Mouse (Mus musculus) myocyte (in vitro differentiated cells): Measurements from ENCODE around the gene En2. TPM values are rescaled to one million over a fixed set of nuclear protein-coding genes. Genes with fewer than 3 reads are reported as not detected.

Experiments used
- H3K27me3 ChIP-seq: one replicate; pipeline ENCODE4 v1.6.1; 2011; ENCODE audit not compliant: control insufficient read depth, insufficient read depth, insufficient read length
- H3K36me3 ChIP-seq: one replicate; pipeline ENCODE4 v1.6.1; 2011; ENCODE audit not compliant: control insufficient read depth, insufficient read depth
- H3K4me2 ChIP-seq: one replicate; pipeline ENCODE4 v1.6.1; 2011; ENCODE audit warnings: low read depth, control low read depth
- H3K4me3 ChIP-seq: one replicate; pipeline ENCODE4 v1.5.1; 2011; ENCODE audit warnings: mild to moderate bottlenecking, control low read depth, moderate library complexity
- H3K79me2 ChIP-seq: one replicate; pipeline ENCODE4 v1.6.1; 2011; ENCODE audit not compliant: control insufficient read depth, insufficient read depth
- H3ac ChIP-seq: one replicate; pipeline ENCODE4 v1.6.1; 2011; ENCODE audit not compliant: control insufficient read depth, insufficient read length
- CEBPB ChIP-seq: IDR thresholded peaks from 2 replicates; pipeline ENCODE4 v1.6.1; 2011; ENCODE audit warnings: mild to moderate bottlenecking, moderate library complexity; ENCODE audit not compliant: poor library complexity, insufficient read depth, severe bottlenecking
- E2F4 ChIP-seq: IDR thresholded peaks from one replicate; pipeline ENCODE4 v1.6.1; 2011; ENCODE audit warnings: mild to moderate bottlenecking, control low read depth, moderate library complexity; ENCODE audit not compliant: insufficient read depth
- MAX ChIP-seq: IDR thresholded peaks from one replicate; pipeline ENCODE4 v1.6.1; 2011; ENCODE audit warnings: low read depth, mild to moderate bottlenecking, control low read depth
- MYOD1 ChIP-seq, 3 experiments: IDR thresholded peaks; one replicate each; pipeline ENCODE4 v1.6.1; 2011; ENCODE audit warnings: control low read depth in 2 of 3, low read depth in 2 of 3, mild to moderate bottlenecking in 2 of 3, moderate library complexity in 1 of 3; ENCODE audit not compliant: insufficient read length in 2 of 3, control insufficient read depth in 1 of 3
- MYOG ChIP-seq, 3 experiments: IDR thresholded peaks; one replicate each; pipeline ENCODE4 v1.6.1; 2011; ENCODE audit warnings: control low read depth in 2 of 3, low read depth in 2 of 3, mild to moderate bottlenecking in 2 of 3; ENCODE audit not compliant: insufficient read length in 2 of 3, control insufficient read depth in 1 of 3, insufficient read depth in 1 of 3
- POLR2A ChIP-seq: IDR thresholded peaks from one replicate; pipeline ENCODE4 v1.6.1; 2011; ENCODE audit warnings: low read depth, mild to moderate bottlenecking, control low read depth, moderate library complexity; ENCODE audit not compliant: insufficient read length
- POLR2AphosphoS2 ChIP-seq: IDR thresholded peaks from one replicate; pipeline ENCODE4 v1.6.1; 2011; ENCODE audit warnings: low read depth, control low read depth; ENCODE audit not compliant: insufficient read length
- REST ChIP-seq: IDR thresholded peaks from one replicate; pipeline ENCODE4 v1.6.1; 2011; ENCODE audit warnings: mild to moderate bottlenecking, control low read depth, moderate library complexity; ENCODE audit not compliant: insufficient read depth, insufficient read length
- SRF ChIP-seq: IDR thresholded peaks from one replicate; pipeline ENCODE4 v1.6.1; 2011; ENCODE audit warnings: low read depth; ENCODE audit not compliant: control insufficient read depth, insufficient read length
- TCF12 ChIP-seq: IDR thresholded peaks from one replicate; pipeline ENCODE4 v1.6.1; 2011; ENCODE audit warnings: mild to moderate bottlenecking, control low read depth; ENCODE audit not compliant: poor library complexity, insufficient read depth, severe bottlenecking
- TCF3 ChIP-seq: IDR thresholded peaks from one replicate; pipeline ENCODE4 v1.6.1; 2011; ENCODE audit warnings: low read depth, control low read depth; ENCODE audit not compliant: insufficient read length
- USF1 ChIP-seq: IDR thresholded peaks from one replicate; pipeline ENCODE4 v1.6.1; 2011; ENCODE audit warnings: low read depth, mild to moderate bottlenecking, control low read depth, moderate library complexity
- polyA plus RNA-seq: library from polyadenylated mRNA; unstranded; fragments of >200 nt; fragmentation: generic; extraction: Trizol; gene quantifications from one replicate; pipeline ENCODE4 v1.2.1, GENCODE M21; 2012; ENCODE audit warnings: missing spikeins

En2 gene
- polyA plus RNA-seq, 1 experiment = not detected

- Histone ChIP-seq H3K27me3 (peaks cover 47% of the 10 kb centered on the region), H3ac (no peak overlapping the region), H3K4me2 (no peak overlapping the region), H3K79me2 (no peaks in the 10 kb centered on the region), H3K36me3 (no peaks in the 10 kb centered on the region), H3K4me3 (no peak overlapping the region)
- TF ChIP-seq USF1 (no peak), REST (no peak), CEBPB (no peak), TCF3 (no peak), MYOD1 (IDR thresholded peaks at IDR 0.05; ENCODE audit: control insufficient read depth in 1 of 3, insufficient read length in 2 of 3, low read depth in 2 of 3) (no peak), MAX (no peak), E2F4 (no peak), SRF (no peak), TCF12 (no peak), POLR2A (no peak), POLR2AphosphoS2 (no peak), MYOG (IDR thresholded peaks at IDR 0.05; ENCODE audit: control insufficient read depth in 1 of 3, insufficient read depth in 1 of 3, insufficient read length in 2 of 3, low read depth in 2 of 3) (no peak)
Measured at GRCm38 (mm10) chr5:28119576-28119975, 45.9 kb upstream of the En2 start.

DNA sequence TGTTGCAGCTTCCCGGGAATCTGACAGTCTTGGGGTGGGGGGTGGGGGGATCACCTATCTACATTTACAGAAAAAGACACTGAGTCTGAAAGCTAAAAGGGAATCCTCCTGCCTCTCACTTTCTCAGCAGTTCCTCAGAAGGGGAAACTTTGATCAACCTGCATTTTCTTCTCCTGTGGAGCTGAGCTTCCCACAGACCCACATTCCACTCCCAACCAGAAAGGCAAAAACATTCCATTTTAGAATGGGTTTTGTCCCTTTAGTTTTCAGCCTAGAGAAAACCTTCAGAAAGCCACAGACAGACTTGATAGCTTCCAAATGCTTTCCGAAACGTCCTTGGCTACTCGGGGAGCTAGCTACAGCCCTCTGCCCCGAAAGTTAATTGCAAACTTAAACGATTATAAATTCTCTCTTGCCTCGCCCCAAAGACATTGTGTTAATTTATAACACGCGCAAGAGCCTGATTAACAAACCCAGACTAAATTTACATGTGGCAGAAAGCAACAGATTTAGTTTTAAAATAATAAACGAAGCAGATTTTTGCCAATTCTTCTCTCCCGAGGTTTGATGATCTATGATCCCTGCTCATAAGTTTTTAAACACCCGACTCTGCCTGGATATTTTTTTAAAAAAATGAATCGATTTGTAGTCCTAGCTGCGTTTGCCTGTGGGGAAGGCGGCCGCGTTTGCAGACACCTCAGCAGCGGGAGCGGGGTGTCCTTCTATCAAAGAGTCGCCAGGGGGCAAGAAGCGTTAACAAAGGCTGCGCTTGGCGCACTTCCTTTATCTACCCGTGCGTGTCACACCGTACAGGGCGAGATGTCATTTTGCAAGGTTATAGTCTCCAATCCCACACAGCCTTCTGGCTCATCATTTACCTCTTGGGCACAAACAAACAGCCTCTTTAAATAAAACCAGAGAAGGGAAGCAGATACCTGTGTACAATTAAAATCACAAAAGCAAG lies 42.7 kb upstream of the En2 start:
- peaks cover 57% of the 10 kb centered on the region for H3K27me3 ChIP-seq
- no peaks in the 10 kb centered on the region for H3K36me3 ChIP-seq
- H3K79me2 ChIP-seq = no peaks in the 10 kb centered on the region
- TF ChIP-seq POLR2AphosphoS2 (no peak), MYOD1 (IDR thresholded peaks at IDR 0.05; ENCODE audit: control insufficient read depth in 1 of 3, insufficient read length in 2 of 3, low read depth in 2 of 3) (no peak), MAX (no peak), USF1 (no peak), TCF3 (no peak), POLR2A (no peak), CEBPB (no peak), REST (no peak), E2F4 (no peak), TCF12 (no peak), MYOG (IDR thresholded peaks at IDR 0.05; ENCODE audit: control insufficient read depth in 1 of 3, insufficient read depth in 1 of 3, insufficient read length in 2 of 3, low read depth in 2 of 3) (no peak), SRF (no peak)
- H3K4me3 ChIP-seq = no peak overlapping the region
- H3ac ChIP-seq = no peak overlapping the region
- H3K4me2 ChIP-seq = no peak overlapping the region

DNA sequence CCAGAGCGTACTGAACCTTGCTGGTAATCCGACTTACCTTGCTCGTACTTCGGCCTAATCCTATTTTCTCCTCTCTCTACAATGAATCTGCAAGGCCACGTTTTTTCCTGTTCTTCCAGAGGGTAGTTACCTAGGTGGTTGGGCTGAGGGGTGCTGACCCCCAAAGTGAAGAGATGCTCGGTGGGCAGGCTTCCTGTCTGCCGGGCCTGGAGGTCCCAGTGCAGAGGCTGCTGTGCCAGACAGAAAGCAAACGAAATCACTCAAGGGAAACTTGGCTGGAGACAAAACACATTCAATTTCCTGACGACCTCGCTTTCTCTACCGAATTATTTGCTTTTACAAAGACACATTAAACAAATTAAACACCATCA lies 42.1 kb upstream of the En2 start:
- H3K27me3 ChIP-seq = peaks cover 55% of the 10 kb centered on the region
- H3K4me3 ChIP-seq = no peak overlapping the region
- no peak for TF ChIP-seq MYOG (IDR thresholded peaks at IDR 0.05; ENCODE audit: control insufficient read depth in 1 of 3, insufficient read depth in 1 of 3, insufficient read length in 2 of 3, low read depth in 2 of 3)
- no peak for TF ChIP-seq POLR2AphosphoS2
- no peak for TF ChIP-seq POLR2A
- TF ChIP-seq TCF12 = no peak
- no peak for TF ChIP-seq USF1
- TF ChIP-seq CEBPB = no peak
- no peak for TF ChIP-seq MAX
- no peak for TF ChIP-seq SRF
- TF ChIP-seq MYOD1 (IDR thresholded peaks at IDR 0.05; ENCODE audit: control insufficient read depth in 1 of 3, insufficient read length in 2 of 3, low read depth in 2 of 3) = no peak
- no peak for TF ChIP-seq E2F4
- TF ChIP-seq REST = no peak
- TF ChIP-seq TCF3 = no peak
- H3K36me3 ChIP-seq = no peaks in the 10 kb centered on the region
- no peak overlapping the region for H3K4me2 ChIP-seq
- H3ac ChIP-seq = no peak overlapping the region
- no peaks in the 10 kb centered on the region for H3K79me2 ChIP-seq

DNA sequence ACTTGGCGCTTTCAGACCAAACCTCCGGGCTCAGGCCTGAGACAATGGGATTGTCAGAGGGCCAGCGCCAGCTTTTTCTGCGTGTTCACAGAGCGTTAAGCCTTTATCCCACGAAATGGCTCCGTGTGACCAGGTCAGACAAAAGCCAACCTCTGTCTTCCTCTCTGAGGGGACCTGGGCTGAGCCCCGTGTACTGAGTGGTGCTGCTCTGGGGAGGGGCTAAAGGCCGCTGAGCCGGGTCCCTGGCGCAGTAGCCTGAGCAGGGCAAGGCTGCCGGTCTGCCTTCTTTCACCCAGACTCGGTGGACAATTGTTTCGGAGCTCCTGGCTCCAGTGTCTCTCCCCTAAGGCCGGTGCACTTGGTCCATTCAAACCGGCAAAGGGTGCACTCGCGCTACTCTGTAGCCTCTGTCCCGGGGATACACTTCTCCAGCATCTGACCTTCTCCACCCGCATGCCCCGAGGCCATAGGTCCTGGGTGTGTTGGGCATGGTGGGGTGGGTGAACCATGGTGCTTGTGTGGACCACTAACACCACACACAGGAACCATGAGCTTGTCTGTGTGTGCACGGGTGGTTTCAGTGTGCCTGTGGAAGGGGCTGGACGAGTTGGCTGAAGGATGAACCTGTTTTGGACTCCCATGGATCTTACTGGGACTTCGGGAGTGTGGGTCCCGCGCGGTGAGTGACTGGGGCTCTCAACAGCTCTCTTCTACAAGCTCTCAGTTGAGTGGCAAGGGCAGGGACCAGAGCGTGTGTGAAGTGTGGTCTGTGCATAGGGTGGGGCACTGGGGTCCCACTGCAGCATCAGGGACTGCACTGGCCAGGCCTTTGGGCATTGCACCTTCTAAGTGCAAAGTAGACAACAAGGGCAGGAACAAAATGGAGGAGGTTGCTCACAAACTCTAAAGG lies 40.9 kb upstream of the En2 start:
- H3K4me2 ChIP-seq = no peak overlapping the region
- H3ac ChIP-seq = no peak overlapping the region
- peaks cover 46% of the 10 kb centered on the region for H3K27me3 ChIP-seq
- H3K36me3 ChIP-seq = no peaks in the 10 kb centered on the region
- no peaks in the 10 kb centered on the region for H3K79me2 ChIP-seq
- TF ChIP-seq REST = no peak
- TF ChIP-seq MAX = no peak
- no peak for TF ChIP-seq POLR2AphosphoS2
- TF ChIP-seq E2F4 = no peak
- no peak for TF ChIP-seq SRF
- no peak for TF ChIP-seq TCF3
- TF ChIP-seq MYOD1 (IDR thresholded peaks at IDR 0.05; ENCODE audit: control insufficient read depth in 1 of 3, insufficient read length in 2 of 3, low read depth in 2 of 3) = no peak
- TF ChIP-seq TCF12 = no peak
- no peak overlapping the region for H3K4me3 ChIP-seq
